Mouse (Mus musculus): ENCODE data around the gene Atg10. TPM values are rescaled to one million over a fixed set of nuclear protein-coding genes. Genes with fewer than 3 reads are reported as not detected.

Gene Atg10
- total RNA-seq, 1 experiment, result 2.6 TPM

GRCm38 (mm10) chr13:91090861-91091730, 132.7 kb downstream of the Atg10 start:
- in situ Hi-C loops (cut with MboI; ENCODE audit: low sequenced_read_pairs in 2 of 2, unreplicated experiment in 2 of 2), result no loop called here
- Histone ChIP-seq H3K4me3 (ENCODE audit: insufficient read depth in 1 of 2, low read depth in 1 of 2, low read length in 2 of 2, poor library complexity in 1 of 2, severe bottlenecking in 1 of 2) (no peak overlapping the region), H3K4me1 (ENCODE audit: control insufficient read depth in 2 of 2, insufficient read depth in 2 of 2, low read length in 2 of 2, poor library complexity in 1 of 2) (no peaks in the 10 kb centered on the region), H3K27ac (ENCODE audit: insufficient read depth, low read depth, low read length, poor library complexity, severe bottlenecking) (no peak overlapping the region), H3K9ac (ENCODE audit: insufficient read depth, low read depth, low read length, poor library complexity, severe bottlenecking) (no peak overlapping the region), H3K36me3 (ENCODE audit: control insufficient read depth, insufficient read depth, low read length, poor library complexity, severe bottlenecking) (no peaks in the 10 kb centered on the region), H3K9me3 (ENCODE audit: control insufficient read depth, insufficient read depth, low read depth, low read length) (no peaks in the 10 kb centered on the region)
- TF ChIP-seq MAFK (IDR thresholded peaks at IDR 0.05; ENCODE audit: insufficient read depth, low read depth, low read length) (no peak), ZNF384 (IDR thresholded peaks at IDR 0.05; ENCODE audit: low read depth, low read length) (no peak), HCFC1 (IDR thresholded peaks at IDR 0.05; ENCODE audit: borderline replicate concordance, insufficient read depth, low read length) (no peak), CHD2 (IDR thresholded peaks at IDR 0.05; ENCODE audit: low read depth, low read length) (no peak)
- no peak for DNase-seq (ENCODE audit: low read depth, low spot score)

DNA sequence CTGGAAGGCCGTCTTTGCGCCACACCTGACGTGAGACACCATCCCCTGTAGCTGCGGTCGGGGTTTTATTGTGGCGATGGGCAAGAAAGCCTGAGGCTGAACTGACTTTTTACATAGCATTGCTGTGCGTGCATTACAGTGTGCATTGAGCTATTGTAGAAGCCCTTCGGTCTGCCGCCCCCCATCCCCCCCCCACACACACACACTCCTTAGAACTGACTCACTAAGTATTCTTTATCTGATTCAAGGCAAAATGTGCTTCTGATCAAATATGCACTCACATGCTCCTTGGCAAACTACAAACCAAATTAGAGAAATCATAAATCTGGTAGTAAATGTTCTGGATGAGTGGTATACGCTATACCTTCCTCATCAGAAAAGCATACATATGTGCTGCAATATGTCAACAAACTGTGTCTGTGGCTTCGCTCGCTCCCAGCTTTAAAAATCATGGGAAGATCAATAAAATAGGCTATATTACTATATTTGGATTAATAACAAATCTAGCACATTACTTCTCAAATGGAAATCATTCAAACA, 137.3 kb downstream of the Atg10 start:
- in situ Hi-C loops (cut with MboI; ENCODE audit: low sequenced_read_pairs in 2 of 2, unreplicated experiment in 2 of 2), result no loop called here
- Histone ChIP-seq H3K27ac (ENCODE audit: insufficient read depth, low read depth, low read length, poor library complexity, severe bottlenecking) (no peak overlapping the region), H3K9ac (ENCODE audit: insufficient read depth, low read depth, low read length, poor library complexity, severe bottlenecking) (no peak overlapping the region), H3K9me3 (ENCODE audit: control insufficient read depth, insufficient read depth, low read depth, low read length) (no peaks in the 10 kb centered on the region), H3K4me3 (ENCODE audit: insufficient read depth in 1 of 2, low read depth in 1 of 2, low read length in 2 of 2, poor library complexity in 1 of 2, severe bottlenecking in 1 of 2) (no peak overlapping the region), H3K4me1 (ENCODE audit: control insufficient read depth in 2 of 2, insufficient read depth in 2 of 2, low read length in 2 of 2, poor library complexity in 1 of 2) (no peaks in the 10 kb centered on the region), H3K36me3 (ENCODE audit: control insufficient read depth, insufficient read depth, low read length, poor library complexity, severe bottlenecking) (no peaks in the 10 kb centered on the region)
- no peak for TF ChIP-seq ZNF384 (IDR thresholded peaks at IDR 0.05; ENCODE audit: low read depth, low read length)
- TF ChIP-seq MAFK (IDR thresholded peaks at IDR 0.05; ENCODE audit: insufficient read depth, low read depth, low read length), result no peak
- no peak for TF ChIP-seq ZC3H11A (IDR thresholded peaks at IDR 0.05; ENCODE audit: borderline replicate concordance, low read depth, low read length)
- TF ChIP-seq HCFC1 (IDR thresholded peaks at IDR 0.05; ENCODE audit: borderline replicate concordance, insufficient read depth, low read length), result no peak
- TF ChIP-seq CHD2 (IDR thresholded peaks at IDR 0.05; ENCODE audit: low read depth, low read length), result no peak
- DNase-seq (ENCODE audit: low read depth, low spot score), result no peak

DNA sequence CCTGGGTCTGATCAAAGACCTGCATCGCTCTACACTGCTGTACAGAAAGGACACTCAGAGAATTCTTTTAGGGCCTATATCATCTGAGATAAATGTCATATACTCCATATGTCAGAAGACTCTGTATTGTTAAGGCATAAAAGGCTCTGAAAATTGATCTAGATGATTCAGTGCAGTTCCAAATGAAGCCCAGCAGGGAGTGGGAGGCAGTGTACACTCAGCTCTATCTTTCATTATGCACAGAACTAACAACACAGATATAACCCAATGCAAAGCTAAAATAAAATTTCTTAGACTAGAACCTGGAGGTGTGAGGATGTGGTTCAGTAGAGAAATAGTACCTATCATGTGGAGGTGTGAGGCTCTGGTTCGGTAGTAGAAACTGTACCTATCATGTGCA, 151.4 kb downstream of the Atg10 start:
- Histone ChIP-seq H3K4me3 (ENCODE audit: insufficient read depth in 1 of 2, low read depth in 1 of 2, low read length in 2 of 2, poor library complexity in 1 of 2, severe bottlenecking in 1 of 2) (no peak overlapping the region), H3K27ac (ENCODE audit: insufficient read depth, low read depth, low read length, poor library complexity, severe bottlenecking) (no peak overlapping the region), H3K4me1 (ENCODE audit: control insufficient read depth in 2 of 2, insufficient read depth in 2 of 2, low read length in 2 of 2, poor library complexity in 1 of 2) (no peaks in the 10 kb centered on the region), H3K36me3 (ENCODE audit: control insufficient read depth, insufficient read depth, low read length, poor library complexity, severe bottlenecking) (no peaks in the 10 kb centered on the region), H3K9me3 (ENCODE audit: control insufficient read depth, insufficient read depth, low read depth, low read length) (no peaks in the 10 kb centered on the region), H3K9ac (ENCODE audit: insufficient read depth, low read depth, low read length, poor library complexity, severe bottlenecking) (no peak overlapping the region)
- no peak for DNase-seq (ENCODE audit: low read depth, low spot score)
- in situ Hi-C loops (cut with MboI; ENCODE audit: low sequenced_read_pairs in 2 of 2, unreplicated experiment in 2 of 2), result no loop called here
- TF ChIP-seq ZC3H11A (IDR thresholded peaks at IDR 0.05; ENCODE audit: borderline replicate concordance, low read depth, low read length), result no peak
- TF ChIP-seq HCFC1 (IDR thresholded peaks at IDR 0.05; ENCODE audit: borderline replicate concordance, insufficient read depth, low read length), result no peak

DNA sequence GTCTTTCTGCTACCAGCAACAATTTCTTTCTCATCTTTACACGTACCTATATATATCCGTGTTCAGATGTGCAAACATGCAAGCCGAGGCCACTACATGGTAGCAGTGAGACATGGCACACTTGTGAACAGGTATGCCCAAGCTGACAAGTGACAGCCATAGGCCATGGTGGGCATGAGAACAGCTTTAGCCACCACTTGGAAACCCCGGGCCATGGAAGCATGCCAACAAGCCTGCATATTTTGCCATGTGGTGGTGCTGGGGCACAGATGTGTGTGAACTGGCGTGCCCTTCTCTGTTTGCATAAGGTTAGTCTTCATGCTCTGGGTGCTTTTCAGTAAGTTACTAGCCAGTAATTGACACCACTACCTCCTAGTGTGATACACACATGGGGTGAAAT, 162.9 kb downstream of the Atg10 start:
- Histone ChIP-seq H3K9ac (ENCODE audit: insufficient read depth, low read depth, low read length, poor library complexity, severe bottlenecking) (no peak overlapping the region), H3K27ac (ENCODE audit: insufficient read depth, low read depth, low read length, poor library complexity, severe bottlenecking) (no peak overlapping the region), H3K36me3 (ENCODE audit: control insufficient read depth, insufficient read depth, low read length, poor library complexity, severe bottlenecking) (no peaks in the 10 kb centered on the region), H3K4me1 (ENCODE audit: control insufficient read depth in 2 of 2, insufficient read depth in 2 of 2, low read length in 2 of 2, poor library complexity in 1 of 2) (no peaks in the 10 kb centered on the region), H3K9me3 (ENCODE audit: control insufficient read depth, insufficient read depth, low read depth, low read length) (no peaks in the 10 kb centered on the region), H3K4me3 (ENCODE audit: insufficient read depth in 1 of 2, low read depth in 1 of 2, low read length in 2 of 2, poor library complexity in 1 of 2, severe bottlenecking in 1 of 2) (no peak overlapping the region)
- in situ Hi-C loops (cut with MboI; ENCODE audit: low sequenced_read_pairs in 2 of 2, unreplicated experiment in 2 of 2), result no loop called here
- no peak for DNase-seq (ENCODE audit: low read depth, low spot score)
- TF ChIP-seq MAFK (IDR thresholded peaks at IDR 0.05; ENCODE audit: insufficient read depth, low read depth, low read length) (no peak), HCFC1 (IDR thresholded peaks at IDR 0.05; ENCODE audit: borderline replicate concordance, insufficient read depth, low read length) (no peak), CHD2 (IDR thresholded peaks at IDR 0.05; ENCODE audit: low read depth, low read length) (no peak), ZNF384 (IDR thresholded peaks at IDR 0.05; ENCODE audit: low read depth, low read length) (no peak), ZC3H11A (IDR thresholded peaks at IDR 0.05; ENCODE audit: borderline replicate concordance, low read depth, low read length) (no peak)

Measured in ES-E14 (cell line).